ENCODE assay signal across 17 mouse cellular contexts in the genomic region with DNA sequence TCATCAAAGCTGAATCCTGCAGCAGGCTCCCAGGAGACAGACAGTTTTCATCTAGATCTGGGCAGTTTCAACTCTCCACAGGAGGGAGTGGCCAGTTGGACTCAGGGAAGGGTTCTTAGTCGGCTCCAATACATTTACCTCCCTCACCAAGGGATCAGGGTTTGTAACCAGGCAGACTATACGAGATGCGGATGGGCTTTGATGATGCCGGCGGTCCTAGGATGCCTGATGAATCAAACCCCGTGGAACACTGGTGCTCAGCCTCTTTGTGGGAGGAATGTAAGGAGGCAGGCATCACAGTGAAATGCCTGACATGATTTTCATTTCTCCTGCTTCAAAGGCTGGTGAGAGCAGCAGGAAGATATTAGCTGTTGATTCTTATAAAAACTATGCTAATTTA.
DNase-seq lines count a peak whose midpoint lies in the region; ATAC-seq and TF ChIP-seq lines count a peak whose summit lies in the region.
"Had no signal": no experiment of that assay in that cellular context is flagged by ENCODE, and none has a peak within 500 bp of the region (broad histone marks: within the 10 kb centered on the region; RNA-seq: fewer than 3 reads in every experiment).

No protein-coding gene starts in this region.

- H3K4me2 ChIP-seq in midbrain, postnatal 0 days (ENCODE audit: low read depth, low read length, poor library complexity, severe bottlenecking) = no peak overlapping the region
- H3K4me2 ChIP-seq: heart, embryonic 12.5 days; hindbrain, embryonic 15.5 days; limb, embryonic 12.5 days had no signal

- TF ChIP-seq POLR2A in embryonic fibroblast, embryonic 13.5 days (IDR thresholded peaks at IDR 0.05; ENCODE audit: low read depth, low read length) = no peak

- intact Hi-C loops in gastrocnemius, adult 2 months (cut with DNase I) = no loop called here
- intact Hi-C loops in gastrocnemius, postnatal 36 days (cut with DNase I) = no loop called here

- no peak for DNase-seq in gastrocnemius, adult 2 months
- no peak for DNase-seq in gastrocnemius, postnatal 36 days
- peak; percentile 31 for DNase-seq in retina, embryonic 14.5 days (ENCODE audit: low spot score)
- no peak for DNase-seq in retina, postnatal 1 day
- no peak for DNase-seq in midbrain, postnatal 0 days (ENCODE audit: low spot score)
- DNase-seq in cerebellum, postnatal 4 days (ENCODE audit: low spot score in 2 of 2) = no peak
- no peak for DNase-seq in thymus, postnatal 36 days
- DNase-seq: cerebellum, postnatal 10 days; gastrocnemius, postnatal 14 days; kidney, adult 11 months; kidney, postnatal 10 days; thymus, postnatal 4 days had no signal

- H3K4me3 ChIP-seq in gastrocnemius, adult 2 months = no peak overlapping the region
- no peak overlapping the region for H3K4me3 ChIP-seq in embryonic fibroblast, embryonic 13.5 days (ENCODE audit: insufficient read depth, low read length)
- no peak overlapping the region for H3K4me3 ChIP-seq in midbrain, postnatal 0 days (ENCODE audit: low read depth, low read length)
- H3K4me3 ChIP-seq: heart, embryonic 12.5 days; hindbrain, embryonic 15.5 days; limb, embryonic 12.5 days had no signal

- H3K9ac ChIP-seq in midbrain, postnatal 0 days (replicated peaks; ENCODE audit: low read length, poor library complexity, severe bottlenecking) = no peak overlapping the region
- H3K9ac ChIP-seq: heart, embryonic 12.5 days; hindbrain, embryonic 15.5 days; limb, embryonic 12.5 days; liver, embryonic 14.5 days had no signal

- no peak for TF ChIP-seq CTCF in gastrocnemius, adult 2 months (IDR thresholded peaks at IDR 0.05)
- TF ChIP-seq CTCF in embryonic fibroblast, embryonic 13.5 days (IDR thresholded peaks at IDR 0.05; ENCODE audit: borderline replicate concordance, insufficient read depth, low read length) = no peak
- no peak for TF ChIP-seq CTCF in midbrain, postnatal 0 days (IDR thresholded peaks at IDR 0.05)

- peak overlapping the region; percentile 46 for H3K27ac ChIP-seq in gastrocnemius, adult 2 months
- H3K27ac ChIP-seq in embryonic fibroblast, embryonic 13.5 days (ENCODE audit: insufficient read depth, low read length) = 0 out of 2 replicates have a peak overlapping the region, but pooled peaks have one; percentile 9
- no peak overlapping the region for H3K27ac ChIP-seq in midbrain, postnatal 0 days (ENCODE audit: low read depth, low read length)
- H3K27ac ChIP-seq: hindbrain, embryonic 15.5 days; liver, embryonic 14.5 days had no signal

- peak; percentile 53 for ATAC-seq in midbrain, postnatal 0 days (ENCODE audit: low FRiP score)

- H3K36me3 ChIP-seq in midbrain, postnatal 0 days (ENCODE audit: insufficient read depth, low read length) = no peaks in the 10 kb centered on the region
- H3K36me3 ChIP-seq: hindbrain, embryonic 15.5 days had no signal

- peaks cover 15% of the 10 kb centered on the region for H3K4me1 ChIP-seq in embryonic fibroblast, embryonic 13.5 days (ENCODE audit: control insufficient read depth, insufficient read depth, low read length)
- no peaks in the 10 kb centered on the region for H3K4me1 ChIP-seq in midbrain, postnatal 0 days (ENCODE audit: insufficient read depth, low read length)

- H3K9me3 ChIP-seq in midbrain, postnatal 0 days (ENCODE audit: low read length) = no peaks in the 10 kb centered on the region
- H3K9me3 ChIP-seq: hindbrain, embryonic 15.5 days had no signal

- 27% methylated on average over 6 of the region's 6 CpGs for WGBS in midbrain, postnatal 0 days

- H3K27me3 ChIP-seq in midbrain, postnatal 0 days (ENCODE audit: insufficient read depth, low read length) = no peaks in the 10 kb centered on the region
- H3K27me3 ChIP-seq: heart, embryonic 12.5 days; hindbrain, embryonic 15.5 days; limb, embryonic 12.5 days had no signal
